Mouse (Mus musculus): ENCODE measurements around the gene Atp6v1g2.

Atp6v1g2 gene

DNA sequence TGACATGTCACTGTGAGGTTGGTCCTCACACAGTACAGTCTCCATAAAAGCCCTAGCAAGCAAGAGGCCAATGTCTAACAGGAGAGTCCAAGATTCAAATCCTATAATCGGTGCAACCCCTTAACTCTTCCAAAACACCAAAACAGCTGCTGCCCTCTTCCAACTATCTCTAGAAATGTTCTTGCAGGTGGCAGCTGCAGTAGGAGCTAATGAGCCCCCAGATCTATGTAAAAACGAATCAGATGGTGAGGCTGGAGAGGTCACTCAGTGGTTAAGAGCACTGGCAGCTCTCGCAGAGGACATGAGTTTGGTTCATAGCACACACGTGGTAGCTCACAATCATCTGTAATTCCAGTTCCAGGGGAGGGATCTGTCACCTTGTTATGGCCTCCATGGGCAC lies 22.2 kb downstream of the Atp6v1g2 start:
- no peak for DNase-seq (ENCODE audit: low read depth)

DNA sequence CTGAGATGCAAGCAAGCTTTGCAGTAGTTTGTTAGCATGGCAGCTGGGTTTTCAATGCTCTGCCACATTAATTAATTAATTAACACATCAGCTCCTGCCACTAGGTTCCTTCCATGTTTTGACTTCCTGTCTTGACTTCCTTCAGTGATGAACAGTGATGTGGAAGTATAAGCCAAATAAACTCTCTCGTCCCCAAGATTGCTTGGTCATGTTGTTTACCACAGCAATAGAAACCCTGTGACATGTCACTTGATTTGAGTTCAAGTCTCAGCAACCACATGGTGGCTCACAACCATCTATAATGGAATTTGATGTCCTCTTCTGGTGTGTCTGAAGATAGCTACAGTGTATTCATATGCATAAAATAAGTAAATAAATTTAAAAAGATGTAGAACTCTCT lies 23.9 kb downstream of the Atp6v1g2 start:
- DNase-seq (ENCODE audit: low read depth), result peak; percentile 59

DNA sequence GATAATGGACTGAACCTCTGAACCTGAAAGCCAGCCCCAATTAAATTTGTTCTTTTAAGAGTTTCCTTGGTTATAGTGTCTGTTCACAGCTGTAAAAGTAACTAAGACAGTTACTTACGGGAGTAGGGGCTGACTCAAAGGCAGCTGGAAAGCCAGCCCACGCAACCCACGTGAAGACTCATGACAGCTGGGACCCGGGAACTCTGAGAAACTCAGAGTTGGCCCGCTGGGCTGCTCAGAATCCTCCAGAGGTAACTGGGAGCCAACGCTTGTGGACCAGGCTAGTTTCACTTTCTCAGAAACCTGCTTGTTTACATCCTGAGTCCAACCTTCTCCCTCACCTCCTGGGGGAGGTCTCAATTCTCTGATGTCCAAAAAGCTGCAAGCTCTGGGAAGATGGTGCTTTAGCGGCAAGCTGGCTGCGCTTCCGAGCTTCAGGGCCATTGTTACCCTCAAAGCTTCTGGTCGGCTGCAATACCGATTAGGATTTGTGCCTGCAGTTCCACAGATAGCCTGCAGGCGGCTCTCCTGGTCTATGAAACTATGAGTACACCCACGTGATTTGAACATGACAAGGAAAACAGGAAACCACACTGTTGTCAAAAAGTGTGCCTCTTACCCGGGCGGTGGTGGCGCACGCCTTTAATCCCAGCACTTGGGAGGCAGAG lies 24.5 kb downstream of the Atp6v1g2 start:
- peak; percentile 99 for DNase-seq (ENCODE audit: low read depth)

DNA sequence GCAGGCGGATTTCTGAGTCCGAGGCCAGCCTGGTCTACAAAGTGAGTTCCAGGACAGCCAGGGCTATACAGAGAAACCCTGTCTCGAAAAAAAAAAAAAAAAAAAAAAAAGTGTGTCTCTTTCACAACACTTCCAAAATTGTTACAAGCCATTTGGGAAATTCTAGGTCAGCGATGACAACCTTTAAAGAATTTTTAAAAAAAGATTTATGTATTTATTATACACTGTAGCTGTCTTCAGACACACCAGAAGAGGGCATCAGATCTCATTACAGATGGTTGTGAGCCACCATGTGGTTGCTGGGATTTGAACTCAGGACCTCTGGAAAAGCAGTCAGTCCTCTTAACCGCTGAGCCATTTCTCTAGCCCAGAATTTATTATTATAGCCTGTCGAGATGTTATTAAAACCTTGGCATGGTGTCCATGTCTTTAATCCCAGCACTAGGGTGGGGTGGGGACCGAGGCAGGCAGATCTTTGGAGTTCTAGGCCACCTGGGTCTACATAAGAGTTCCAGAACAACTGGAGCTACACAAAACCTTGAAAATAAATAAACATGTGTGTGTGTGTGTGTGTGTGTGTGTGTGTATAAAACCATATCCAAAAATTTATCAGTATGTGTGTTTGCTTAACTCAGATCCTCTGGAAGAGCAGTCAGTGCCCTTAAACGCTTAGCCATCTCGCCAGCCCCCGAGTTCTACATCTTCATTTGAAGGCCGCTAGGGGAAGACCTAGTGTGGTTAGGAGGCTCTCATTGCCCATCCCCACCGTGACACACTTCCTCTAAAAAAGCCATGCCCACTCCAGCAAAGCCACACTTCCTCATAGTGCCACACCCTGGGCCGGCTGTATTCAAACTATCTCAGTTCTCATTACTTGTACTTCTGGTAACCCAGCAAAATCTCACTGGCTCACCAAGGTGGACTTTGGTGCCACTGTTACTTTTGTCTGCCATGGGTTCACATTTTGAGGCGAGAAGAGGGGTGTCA lies 25.3 kb downstream of the Atp6v1g2 start:
- DNase-seq (ENCODE audit: low read depth), result peak; percentile 98

- no peak for DNase-seq (ENCODE audit: low read depth)
Observed at GRCm38 (mm10) chr17:35259621-35260020, 26.2 kb downstream of the Atp6v1g2 start.

GRCm38 (mm10) chr17:35261651-35262050 lies 28.2 kb downstream of the Atp6v1g2 start:
- DNase-seq (ENCODE audit: low read depth), result no peak

GRCm38 (mm10) chr17:35262664-35263522 lies 29.4 kb downstream of the Atp6v1g2 start, which contains the start of gene H2-D1:
TSS of gene H2-D1 (plus strand) at chr17:35262730.
- peak; percentile 99 for DNase-seq (ENCODE audit: low read depth)

DNA sequence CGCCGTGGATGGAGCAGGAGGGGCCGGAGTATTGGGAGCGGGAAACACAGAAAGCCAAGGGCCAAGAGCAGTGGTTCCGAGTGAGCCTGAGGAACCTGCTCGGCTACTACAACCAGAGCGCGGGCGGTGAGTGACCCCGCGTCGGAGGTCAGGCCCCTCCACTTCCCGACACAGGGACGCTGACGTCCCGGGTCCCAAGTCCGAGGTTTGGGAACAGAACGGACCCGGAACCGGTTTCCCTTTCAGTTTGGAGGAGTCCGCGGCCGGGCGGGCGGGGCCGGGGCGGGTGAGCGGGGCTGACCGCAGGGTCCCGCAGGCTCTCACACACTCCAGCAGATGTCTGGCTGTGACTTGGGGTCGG lies 30.0 kb downstream of the Atp6v1g2 start:
- peak; percentile 52 for DNase-seq (ENCODE audit: low read depth)

- no peak for DNase-seq (ENCODE audit: low read depth)
Observed at GRCm38 (mm10) chr17:35267399-35268086, 34.1 kb downstream of the Atp6v1g2 start.

DNA sequence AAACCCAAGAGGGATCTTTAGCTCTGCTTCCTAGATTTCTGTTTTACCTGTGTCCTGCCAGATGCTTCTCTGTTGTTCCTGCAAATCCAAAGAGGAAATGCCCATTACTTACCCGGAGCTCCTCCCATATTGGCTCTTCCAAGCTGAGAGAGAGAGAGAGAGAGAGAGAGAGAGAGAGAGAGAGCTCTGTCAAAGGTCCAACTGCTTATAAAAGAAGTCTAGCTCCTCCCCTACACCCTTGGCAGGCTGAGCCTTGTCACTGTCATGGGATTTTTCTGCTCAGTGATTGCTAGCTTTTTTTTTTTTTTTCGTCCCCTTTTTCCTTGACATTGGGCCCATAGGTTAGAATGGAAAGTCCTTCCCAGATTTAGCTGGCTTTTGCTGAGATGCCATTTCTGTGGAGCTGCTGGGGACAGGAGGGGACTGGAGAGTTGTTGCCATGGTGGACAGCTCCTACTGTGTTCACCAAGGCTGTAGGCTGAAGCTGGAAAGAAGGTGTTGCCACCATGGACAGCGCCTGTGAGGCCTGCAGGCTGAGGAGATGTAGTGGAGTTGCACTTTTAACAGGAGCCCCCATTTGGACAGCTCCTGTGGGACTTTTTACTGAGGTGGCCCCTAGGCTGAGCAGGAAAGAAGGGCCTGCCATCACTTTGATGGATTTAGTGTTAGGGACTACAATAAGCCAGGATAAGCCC lies 36.3 kb downstream of the Atp6v1g2 start:
- DNase-seq (ENCODE audit: low read depth), result peak; percentile 84

DNA sequence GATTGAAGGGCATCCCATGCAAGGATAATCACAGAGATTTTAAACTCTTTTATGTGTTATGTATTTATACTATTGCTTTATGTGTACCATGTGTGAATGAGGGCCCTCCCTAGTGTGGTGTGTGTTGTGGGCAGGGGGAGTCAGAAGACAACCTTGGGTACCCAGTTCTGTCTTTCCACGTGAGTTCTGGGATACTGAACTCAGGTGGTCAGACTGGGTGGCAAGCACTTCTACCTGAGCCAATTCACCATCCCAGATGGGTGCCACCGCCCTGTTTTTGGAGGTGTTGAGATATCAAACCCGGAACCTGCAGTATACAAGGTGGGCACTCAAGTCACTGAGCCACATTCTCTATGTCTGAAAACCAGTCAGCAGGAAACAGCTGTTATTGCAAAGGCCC lies 38.8 kb downstream of the Atp6v1g2 start:
- DNase-seq (ENCODE audit: low read depth), result no peak

DNA sequence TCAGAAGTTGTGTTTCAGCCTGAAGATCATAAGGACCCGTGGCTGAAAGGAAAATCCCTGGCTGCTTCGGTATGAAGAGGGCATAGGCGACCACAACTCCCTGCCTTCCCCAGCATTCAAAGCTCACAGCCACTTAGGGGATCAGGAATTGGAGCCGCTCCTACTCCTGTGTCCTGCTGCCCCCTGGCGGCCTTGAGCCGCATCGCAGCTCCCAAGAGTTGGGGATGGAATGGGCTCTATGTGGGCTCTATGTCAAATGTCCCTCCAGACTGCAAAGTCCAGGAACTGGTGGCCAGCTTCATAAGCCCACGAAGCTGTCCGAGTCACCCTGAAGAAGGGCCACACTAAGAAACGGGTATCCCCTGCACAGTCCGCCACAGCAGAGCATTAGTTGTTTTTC lies 41.3 kb downstream of the Atp6v1g2 start:
- DNase-seq (ENCODE audit: low read depth), result peak; percentile 83

DNA sequence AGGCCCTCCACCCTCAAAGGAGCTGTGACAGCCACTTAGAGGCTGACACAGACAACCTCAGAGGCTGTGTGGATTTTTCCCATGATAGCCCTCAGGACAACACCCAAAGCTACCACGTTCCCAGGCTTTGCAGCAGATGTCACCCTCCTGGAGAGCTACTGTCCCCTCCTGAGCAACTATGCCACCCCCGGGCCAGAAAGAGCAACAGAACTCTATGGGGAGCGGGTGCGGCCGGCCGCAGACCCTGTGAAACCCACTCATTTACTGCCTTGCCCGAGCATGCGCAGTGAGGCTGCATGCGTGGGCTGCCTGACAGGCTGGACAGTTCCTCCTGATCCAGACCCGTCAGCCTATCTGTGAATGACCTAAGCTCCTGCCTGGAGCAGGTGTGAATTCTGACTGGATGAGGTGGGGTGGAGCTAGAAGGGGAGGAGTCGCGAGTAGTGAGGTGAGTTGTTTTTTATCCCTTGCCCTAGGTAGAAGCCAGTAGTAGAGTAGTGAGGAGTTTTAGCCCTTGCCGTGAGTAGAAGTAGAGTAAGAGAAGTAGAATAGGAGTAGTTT lies 42.9 kb downstream of the Atp6v1g2 start:
- no peak for DNase-seq (ENCODE audit: low read depth)

DNA sequence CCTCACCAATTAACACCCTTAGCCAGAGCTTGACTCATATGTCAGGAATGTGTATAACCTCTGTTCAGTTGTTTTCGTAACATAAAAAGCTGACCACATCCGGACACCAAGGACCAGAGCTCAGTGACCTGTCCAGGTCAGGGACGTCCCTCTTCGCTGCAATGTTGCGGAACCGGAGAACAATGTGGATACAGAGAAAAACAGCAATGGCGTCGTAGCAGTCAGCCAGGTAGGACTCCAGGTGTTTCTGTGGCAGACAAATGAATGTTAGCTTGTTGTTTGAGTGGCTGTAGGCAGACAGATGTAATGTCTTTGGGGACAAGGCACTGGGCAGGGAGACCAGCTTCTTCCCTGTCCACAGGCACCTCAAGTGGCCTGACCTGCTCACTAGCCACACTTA lies 44.6 kb downstream of the Atp6v1g2 start:
- DNase-seq (ENCODE audit: low read depth), result no peak

DNA sequence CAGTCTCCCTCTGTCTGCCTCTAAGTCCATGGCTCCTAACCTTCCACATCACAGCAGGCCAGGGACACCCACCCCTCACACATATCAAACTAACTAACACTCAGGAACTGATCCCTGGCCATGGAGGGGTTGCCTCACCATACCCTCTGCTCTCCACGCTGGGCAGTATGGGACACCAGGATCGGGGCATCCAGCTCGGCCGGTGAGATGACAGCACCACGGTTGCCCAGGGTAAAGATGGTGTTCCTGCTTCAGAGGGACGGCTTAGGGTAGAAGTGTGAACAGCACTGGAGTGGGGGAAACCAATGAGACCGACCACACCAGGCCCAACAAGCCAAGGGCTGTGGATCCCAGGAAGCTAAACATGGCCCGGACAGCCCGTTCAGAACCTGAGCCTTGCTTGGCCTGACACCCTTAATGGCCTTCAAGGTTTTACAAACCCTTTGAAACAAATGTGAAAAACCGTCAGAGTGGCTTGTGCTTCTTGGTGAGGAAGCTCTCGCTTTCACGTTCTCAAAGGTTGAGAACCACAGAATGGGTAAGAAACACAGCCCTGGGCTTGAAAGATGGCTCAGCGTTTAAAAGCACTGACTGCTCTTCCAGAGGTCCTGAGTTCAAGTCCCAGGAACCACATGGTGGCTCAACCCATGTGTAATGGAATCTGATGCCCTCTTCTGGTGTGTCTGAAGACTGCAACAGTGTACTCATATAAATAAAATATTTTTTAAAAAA lies 45.7 kb downstream of the Atp6v1g2 start:
- DNase-seq (ENCODE audit: low read depth), result no peak

DNA sequence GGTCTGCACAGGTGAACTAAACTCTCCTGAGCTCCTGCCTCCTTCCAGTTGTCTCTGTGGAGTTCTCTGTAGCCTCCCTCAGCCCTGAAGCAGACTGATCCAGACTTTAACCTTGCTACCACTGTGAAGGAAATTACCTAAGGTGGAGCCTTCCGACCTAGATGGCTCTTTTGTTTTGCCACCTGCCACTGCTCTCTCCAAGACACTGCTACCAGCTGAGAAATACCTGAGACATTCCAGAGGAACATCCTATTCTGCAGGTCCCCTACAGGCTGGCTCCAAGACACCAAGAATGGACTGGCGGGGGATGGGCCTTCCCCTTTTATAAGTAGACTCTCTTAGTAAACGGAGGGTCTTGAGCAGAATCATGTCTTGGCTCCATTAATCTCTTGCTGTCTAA lies 46.8 kb downstream of the Atp6v1g2 start:
- DNase-seq (ENCODE audit: low read depth), result no peak

DNA sequence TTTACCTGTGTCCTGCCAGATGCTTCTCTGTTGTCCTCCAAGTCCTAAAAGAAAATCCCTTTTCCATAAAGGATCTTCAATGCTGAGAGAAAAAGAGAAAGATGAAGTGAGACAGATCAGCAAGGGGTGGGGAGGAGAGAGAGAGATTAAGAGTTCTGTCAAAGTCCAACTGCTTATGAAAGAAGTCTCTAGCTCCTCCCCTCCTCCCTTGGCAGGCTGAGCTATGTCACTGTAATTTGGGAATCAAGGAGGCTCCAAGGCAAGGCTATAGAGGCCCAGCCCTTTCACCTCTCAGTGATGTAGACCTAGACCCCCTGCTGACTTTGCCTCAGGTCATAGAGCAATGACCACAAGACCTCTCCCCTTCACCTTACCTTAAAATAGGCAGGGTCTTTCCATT lies 52.0 kb downstream of the Atp6v1g2 start:
- DNase-seq (ENCODE audit: low read depth), result no peak
